Comparison of ENCODE assay signal across 8 mouse cellular contexts in genomic region chr10:77543226-77543625, GRCm38 (mm10). TPM values are rescaled to one million over a fixed set of nuclear protein-coding genes. Genes with fewer than 3 reads are reported as not detected.
DNase-seq lines count a peak whose midpoint lies in the region; ATAC-seq lines count a peak whose summit lies in the region.

No protein-coding gene starts in this region.

- no peak overlapping the region for H3K4me3 ChIP-seq in forebrain, embryonic 14.5 days (ENCODE audit: low read depth, low read length)
- H3K4me3 ChIP-seq in forebrain, embryonic 13.5 days, result no peak overlapping the region

- H3K4me2 ChIP-seq in forebrain, embryonic 14.5 days (ENCODE audit: low read length), result no peak overlapping the region
- no peak overlapping the region for H3K4me2 ChIP-seq in forebrain, embryonic 13.5 days

- ATAC-seq in forebrain, embryonic 14.5 days, result no peak
- ATAC-seq in forebrain, embryonic 13.5 days, result no peak
- peak; percentile 42; the same call in 1 of the 2 replicates for ATAC-seq in common myeloid progenitor, adult 5-6 weeks (replicated peaks; ENCODE audit: low read depth, poor library complexity, severe bottlenecking)

- H3K27me3 ChIP-seq in forebrain, embryonic 14.5 days (replicated peaks; ENCODE audit: control insufficient read depth, insufficient read depth, low read length), result no peaks in the 10 kb centered on the region
- H3K27me3 ChIP-seq in forebrain, embryonic 13.5 days, result 0 out of 2 replicates have a peak, but pooled peaks cover 2% of the 10 kb centered on the region

- H3K9me3 ChIP-seq in forebrain, embryonic 14.5 days (replicated peaks; ENCODE audit: control insufficient read depth, low read length), result no peaks in the 10 kb centered on the region
- no peaks in the 10 kb centered on the region for H3K9me3 ChIP-seq in forebrain, embryonic 13.5 days (replicated peaks)

- 37% methylated on average over 7 of the region's 7 CpGs for WGBS in forebrain, embryonic 14.5 days
- WGBS in forebrain, embryonic 13.5 days, result 46% methylated on average over 7 of the region's 7 CpGs

- H3K4me1 ChIP-seq in forebrain, embryonic 14.5 days (ENCODE audit: control insufficient read depth, insufficient read depth, low read length), result no peaks in the 10 kb centered on the region
- H3K4me1 ChIP-seq in forebrain, embryonic 13.5 days, result no peaks in the 10 kb centered on the region

- peak; percentile 38 for DNase-seq in forebrain, embryonic 14.5 days (ENCODE audit: low spot score)
- DNase-seq in right cerebral cortex, postnatal 14 days, result peak; percentile 22
- no peak for DNase-seq in right cerebral cortex, postnatal 25 days
- DNase-seq in lung, postnatal 36 days, result peak; percentile 63
- no peak for DNase-seq in frontal cortex, postnatal 36 days (ENCODE audit: low spot score in 2 of 2)
- DNase-seq in urinary bladder, postnatal 10 days (ENCODE audit: low spot score), result no peak

- H3K27ac ChIP-seq in forebrain, embryonic 14.5 days (ENCODE audit: low read depth, low read length), result no peak overlapping the region
- H3K27ac ChIP-seq in forebrain, embryonic 13.5 days, result no peak overlapping the region

- no peak overlapping the region for H3K9ac ChIP-seq in forebrain, embryonic 14.5 days (ENCODE audit: low read length)
- no peak overlapping the region for H3K9ac ChIP-seq in forebrain, embryonic 13.5 days

- H3K36me3 ChIP-seq in forebrain, embryonic 14.5 days (ENCODE audit: control insufficient read depth, insufficient read depth, low read length), result no peaks in the 10 kb centered on the region
- H3K36me3 ChIP-seq in forebrain, embryonic 13.5 days (ENCODE audit: poor library complexity, severe bottlenecking), result no peaks in the 10 kb centered on the region

RNA-seq across cellular contexts. Expression of gene Itgb2, which starts 13.2 kb away (rescaled TPM):
- polyA plus RNA-seq in forebrain, embryonic 14.5 days (2014; fragmentation: Nextera tagmentation; extraction: Ambion mirVana), result 0.67 and 0.89 TPM in 2 replicates
- polyA plus RNA-seq in forebrain, embryonic 13.5 days (2015; fragmentation: Nextera tagmentation; extraction: Ambion mirVana), result 0.34 and 0.37 TPM in 2 replicates
- 12.4 and 18.4 TPM in 2 replicates for total RNA-seq in common myeloid progenitor, adult 5-6 weeks (2017)

RNA-seq across cellular contexts. Expression of gene Fam207a, which starts 27.6 kb away (rescaled TPM):
- 33.8 and 36.9 TPM in 2 replicates for polyA plus RNA-seq in forebrain, embryonic 14.5 days (2014; fragmentation: Nextera tagmentation; extraction: Ambion mirVana)
- polyA plus RNA-seq in forebrain, embryonic 13.5 days (2015; fragmentation: Nextera tagmentation; extraction: Ambion mirVana), result 37.5 and 38.7 TPM in 2 replicates
- 23.1 and 32.5 TPM in 2 replicates for total RNA-seq in common myeloid progenitor, adult 5-6 weeks (2017)

RNA-seq across cellular contexts. Expression of gene Pttg1ip, which starts 38.3 kb away (rescaled TPM):
- polyA plus RNA-seq in forebrain, embryonic 14.5 days (2014; fragmentation: Nextera tagmentation; extraction: Ambion mirVana), result 74.1 and 85.5 TPM in 2 replicates
- polyA plus RNA-seq in forebrain, embryonic 13.5 days (2015; fragmentation: Nextera tagmentation; extraction: Ambion mirVana), result 57.8 and 63.6 TPM in 2 replicates
- 35.5 and 47.4 TPM in 2 replicates for total RNA-seq in common myeloid progenitor, adult 5-6 weeks (2017)

Comparison
In these comparisons a context has a peak if more than half of its experiments do, and no peak if none do; other contexts are left out.
1. DNase-seq: peak in forebrain, embryonic 14.5 days (single experiment), right cerebral cortex, postnatal 14 days (single experiment) and lung, postnatal 36 days (single experiment); none in right cerebral cortex, postnatal 25 days (single experiment), frontal cortex, postnatal 36 days (0 of 2) and urinary bladder, postnatal 10 days (single experiment).